ENCODE assay signal across 19 mouse cellular contexts in the genomic region with DNA sequence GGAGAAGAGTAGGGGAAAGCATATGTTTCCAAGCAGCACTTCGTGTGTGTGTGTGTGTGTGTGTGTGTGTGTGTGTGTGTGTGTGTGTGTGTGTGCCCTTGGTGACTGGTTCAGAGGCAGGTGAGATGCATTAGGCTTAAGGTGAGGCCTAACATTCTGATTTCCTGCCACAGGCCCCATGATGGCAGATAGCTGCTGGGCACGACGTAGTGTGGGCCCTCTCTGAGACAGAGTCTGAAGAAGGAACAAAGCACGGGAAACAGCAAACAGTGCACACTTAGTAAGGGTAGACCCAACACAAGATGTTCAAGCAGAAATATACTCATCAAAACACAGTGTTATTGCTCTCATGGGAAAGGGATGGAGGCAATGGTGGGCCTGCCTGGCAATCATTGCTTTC.
"Had no signal": no experiment of that assay in that cellular context is flagged by ENCODE, and none has a peak within 500 bp of the region (broad histone marks: within the 10 kb centered on the region; RNA-seq: fewer than 3 reads in every experiment).

No protein-coding gene starts in this region.

- H3K4me2 ChIP-seq: liver, embryonic 13.5 days; liver, embryonic 15.5 days; lung, embryonic 15.5 days; neural tube, embryonic 12.5 days; stomach, embryonic 15.5 days had no signal

- H3K9ac ChIP-seq: liver, embryonic 13.5 days; liver, embryonic 15.5 days; liver, postnatal 0 days; lung, embryonic 15.5 days; neural tube, embryonic 12.5 days; stomach, embryonic 15.5 days had no signal

- H3K4me3 ChIP-seq: liver, embryonic 13.5 days; liver, embryonic 15.5 days; lung, embryonic 15.5 days; midbrain, embryonic 10.5 days; myocyte; neural tube, embryonic 12.5 days; stomach, embryonic 15.5 days had no signal

- H3K27me3 ChIP-seq: liver, embryonic 13.5 days; liver, embryonic 15.5 days; lung, embryonic 15.5 days; neural tube, embryonic 12.5 days; stomach, embryonic 15.5 days had no signal

- H3K4me1 ChIP-seq: liver, embryonic 13.5 days; liver, embryonic 15.5 days; lung, embryonic 15.5 days; midbrain, embryonic 10.5 days; neural tube, embryonic 12.5 days; stomach, embryonic 15.5 days had no signal

- DNase-seq: liver, embryonic 13.5 days; liver, postnatal 0 days; lung, adult 2 months; lung, postnatal 14 days; lung, postnatal 36 days; midbrain, embryonic 14.5 days; right cerebral cortex, postnatal 14 days; thymus, adult 18-20 months; thymus, postnatal 14 days; thymus, postnatal 36 days had no signal

- H3K27ac ChIP-seq: liver, embryonic 13.5 days; liver, embryonic 15.5 days; lung, embryonic 15.5 days; macrophage; midbrain, embryonic 10.5 days; neural tube, embryonic 12.5 days; stomach, embryonic 15.5 days had no signal

- H3K36me3 ChIP-seq: liver, embryonic 13.5 days; liver, embryonic 15.5 days; lung, embryonic 15.5 days; midbrain, embryonic 10.5 days; neural tube, embryonic 12.5 days; stomach, embryonic 15.5 days had no signal

- H3K9me3 ChIP-seq: liver, embryonic 13.5 days; liver, embryonic 15.5 days; lung, embryonic 15.5 days; midbrain, embryonic 10.5 days; neural tube, embryonic 12.5 days; stomach, embryonic 15.5 days had no signal

- ATAC-seq: liver, postnatal 0 days; lung, postnatal 0 days; midbrain, embryonic 16.5 days had no signal
